Mouse (Mus musculus) right cerebral cortex, postnatal 14 days (tissue): ENCODE results near the gene Cenps.
"Not testable (repeated sequence)": the region's sequence is repeated elsewhere in the genome, so short reads cannot be mapped to it uniquely, and the experiment has no call there.

Source experiments
- DNase-seq: peaks from one replicate; pipeline ENCODE4 v3.0.0; 2022

The Cenps gene

DNA sequence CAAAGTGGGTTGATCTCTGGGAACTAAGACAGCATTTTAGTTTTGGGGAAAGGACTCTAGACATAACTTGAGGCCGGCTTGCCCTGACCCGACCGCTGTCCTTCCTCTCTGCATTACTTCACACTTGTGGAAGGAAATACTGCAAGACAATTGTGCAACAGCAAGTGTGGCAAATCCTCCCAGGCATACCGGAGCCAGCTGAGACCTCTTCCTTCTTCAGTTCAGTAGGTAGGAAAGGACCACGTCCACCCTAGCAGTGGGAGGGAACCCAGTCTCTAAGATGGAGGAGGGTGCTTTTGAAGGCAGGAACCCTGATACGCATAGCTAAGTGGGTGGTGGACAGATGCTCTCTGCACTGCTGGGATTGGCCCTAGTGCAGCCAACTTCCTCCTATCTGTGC, 18.3 kb upstream of the Cenps start:
- DNase-seq, result no peak

DNA sequence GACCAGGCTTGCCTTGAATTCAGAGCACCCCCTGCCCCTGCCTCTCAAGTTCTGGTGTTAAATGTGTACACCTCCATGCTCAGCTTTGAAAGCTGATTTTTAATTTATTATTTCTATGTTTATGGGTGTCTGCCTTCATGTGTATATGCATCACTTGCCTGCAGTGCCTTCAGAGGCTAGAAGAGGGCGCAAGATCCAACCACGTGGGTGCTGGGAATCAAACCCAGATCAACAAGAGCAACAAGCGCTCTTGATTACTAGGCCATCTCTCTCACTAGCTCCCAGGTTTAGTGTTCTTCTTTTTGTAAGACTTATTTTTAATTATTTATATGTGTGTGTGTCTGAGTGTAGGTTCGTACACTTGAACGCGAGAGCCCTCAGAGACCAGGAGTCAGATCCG, 17.4 kb upstream of the Cenps start:
- DNase-seq, result no peak

- no peak for DNase-seq
Observed at GRCm38 (mm10) chr4:149150721-149151120, 13.3 kb upstream of the Cenps start.

DNA sequence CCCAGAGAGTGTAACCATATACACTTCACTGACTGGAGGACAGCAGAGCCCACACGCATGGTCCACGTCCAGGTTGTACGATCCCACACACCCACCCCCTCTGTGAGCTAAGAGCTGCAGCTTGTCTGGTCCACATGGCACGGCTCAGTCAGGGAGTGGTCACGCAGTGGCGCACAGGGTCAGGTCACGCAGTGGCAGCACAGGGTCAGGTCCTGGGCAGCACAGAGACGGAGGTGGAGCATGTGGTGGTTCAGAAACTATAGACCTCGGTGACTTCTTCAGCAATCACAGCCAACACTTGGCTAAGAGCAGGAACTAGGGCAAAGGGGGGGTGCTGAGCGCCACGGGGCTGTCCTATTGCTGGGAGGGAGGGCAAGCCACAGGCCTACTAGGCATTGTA, 12.8 kb upstream of the Cenps start:
- no peak for DNase-seq

DNA sequence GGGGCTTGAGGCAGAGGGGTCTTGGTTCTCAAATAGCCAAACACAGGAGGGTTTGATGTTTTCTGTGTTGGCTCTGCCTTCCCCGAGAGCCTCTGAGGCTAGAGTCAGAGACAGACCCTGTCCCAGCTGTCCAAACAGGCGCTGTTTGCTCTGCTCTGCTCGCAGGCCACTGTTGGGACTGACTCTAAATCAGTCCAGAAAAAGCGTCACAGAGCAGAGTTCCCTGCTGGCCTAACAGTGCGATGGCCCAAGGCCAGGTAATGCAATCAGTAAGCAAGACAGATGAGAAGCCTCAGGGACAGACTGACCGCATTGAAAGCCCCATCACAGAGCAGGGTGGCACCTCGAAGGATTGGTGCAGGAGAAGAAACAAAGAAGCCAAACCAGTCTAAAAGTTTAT, 12.2 kb upstream of the Cenps start:
- DNase-seq, result no peak

DNA sequence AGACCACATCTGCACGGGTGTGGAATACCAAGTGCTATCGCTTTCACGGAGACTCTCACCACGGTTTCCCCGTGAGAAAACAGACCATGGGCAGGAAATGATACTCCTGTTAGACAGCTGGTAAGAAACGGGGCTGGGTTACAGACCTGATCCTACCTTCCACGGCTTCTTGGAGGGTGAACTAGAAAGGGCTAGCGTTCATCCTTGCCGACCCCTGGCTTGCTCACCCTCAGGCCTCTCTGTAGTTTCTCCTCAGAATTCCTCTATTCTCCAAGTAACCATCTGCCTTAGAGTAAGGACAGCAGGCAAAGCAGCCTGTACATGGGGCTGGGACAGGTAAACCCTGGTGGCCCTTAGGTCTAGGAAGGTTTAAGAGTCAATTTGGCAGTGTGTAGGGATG, 11.8 kb upstream of the Cenps start:
- DNase-seq, result no peak

DNA sequence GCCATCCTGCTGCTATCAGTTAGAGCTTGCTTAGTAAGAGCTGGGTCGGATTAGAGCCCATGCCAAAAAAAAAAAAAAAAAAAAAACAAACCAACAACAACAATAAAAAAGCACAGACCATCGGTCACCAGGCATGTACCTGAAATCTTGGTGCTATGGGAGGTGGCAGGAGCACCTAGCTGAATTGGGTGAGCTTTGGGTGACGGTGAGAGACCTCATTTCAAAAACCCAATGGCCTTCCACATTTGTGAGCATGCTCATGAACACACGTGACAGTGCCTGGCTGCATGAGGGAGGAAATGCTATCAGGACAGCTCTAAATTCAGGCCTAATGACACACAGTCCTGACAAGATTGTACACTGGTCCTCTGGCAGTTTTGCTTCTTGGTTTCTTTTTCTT, 10.7 kb upstream of the Cenps start:
- DNase-seq, result no peak

DNA sequence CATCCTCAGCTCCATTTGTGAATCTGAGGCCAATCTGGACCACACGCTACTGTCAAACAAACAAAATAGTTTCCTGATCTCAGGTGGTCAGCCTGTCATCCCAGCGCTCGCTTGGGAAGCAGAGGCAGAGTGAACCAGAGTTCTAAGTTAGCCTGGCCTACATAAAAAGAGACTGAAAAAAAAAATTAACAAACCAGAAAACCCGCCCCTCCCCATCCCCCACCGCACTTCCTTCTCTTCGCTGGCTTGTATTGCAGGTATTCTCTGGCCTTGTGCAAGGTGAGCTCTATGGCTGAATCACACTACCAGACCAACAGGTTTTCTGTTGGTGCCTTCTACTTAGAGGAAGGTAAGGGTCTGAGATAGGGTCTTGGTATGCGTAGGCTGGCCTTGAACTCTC, 10.1 kb upstream of the Cenps start:
- no peak for DNase-seq

GRCm38 (mm10) chr4:149145151-149145550, 7.7 kb upstream of the Cenps start:
- no peak for DNase-seq

DNA sequence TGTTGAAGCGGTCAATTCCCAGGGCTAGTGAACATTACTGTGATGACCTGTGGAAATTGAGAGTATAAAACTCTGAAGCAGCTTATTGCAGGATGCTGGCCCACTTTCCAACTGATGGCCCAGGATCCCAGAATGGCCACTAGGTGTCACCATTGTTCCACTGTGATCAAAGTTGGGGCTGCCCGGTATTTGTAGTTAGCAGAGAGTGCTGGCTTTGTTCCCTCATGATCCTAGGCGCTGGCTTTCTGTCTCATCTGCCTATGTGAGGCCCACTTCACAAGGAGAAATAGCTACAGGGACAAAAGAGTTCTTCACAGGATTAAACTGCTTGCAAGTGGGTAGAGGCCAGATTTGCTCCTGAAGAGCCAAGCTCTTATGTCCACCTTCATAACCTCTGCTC, 7.0 kb upstream of the Cenps start:
- peak; percentile 71 for DNase-seq

- no peak for DNase-seq
Observed at GRCm38 (mm10) chr4:149143594-149143993, 6.2 kb upstream of the Cenps start.

DNA sequence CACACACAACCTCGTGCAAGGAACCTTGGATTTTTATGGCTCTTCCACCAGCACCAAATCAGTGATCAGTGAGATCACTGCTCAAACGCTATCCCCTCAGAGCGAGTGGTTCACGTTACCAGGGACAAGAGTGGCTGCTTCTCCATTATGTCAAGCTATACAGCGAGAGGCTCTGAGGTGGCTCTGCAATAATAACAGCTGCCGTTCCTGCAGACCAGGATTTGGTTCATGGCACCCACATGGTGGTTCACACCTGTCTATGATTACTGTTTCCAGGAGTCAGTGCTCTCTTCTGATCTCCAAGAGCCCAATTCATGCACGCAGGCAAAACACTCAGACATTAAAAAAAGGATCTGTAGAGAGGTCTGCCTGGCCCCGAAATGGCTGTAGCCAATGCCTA, 1.1 kb upstream of the Cenps start:
- no peak for DNase-seq

DNA sequence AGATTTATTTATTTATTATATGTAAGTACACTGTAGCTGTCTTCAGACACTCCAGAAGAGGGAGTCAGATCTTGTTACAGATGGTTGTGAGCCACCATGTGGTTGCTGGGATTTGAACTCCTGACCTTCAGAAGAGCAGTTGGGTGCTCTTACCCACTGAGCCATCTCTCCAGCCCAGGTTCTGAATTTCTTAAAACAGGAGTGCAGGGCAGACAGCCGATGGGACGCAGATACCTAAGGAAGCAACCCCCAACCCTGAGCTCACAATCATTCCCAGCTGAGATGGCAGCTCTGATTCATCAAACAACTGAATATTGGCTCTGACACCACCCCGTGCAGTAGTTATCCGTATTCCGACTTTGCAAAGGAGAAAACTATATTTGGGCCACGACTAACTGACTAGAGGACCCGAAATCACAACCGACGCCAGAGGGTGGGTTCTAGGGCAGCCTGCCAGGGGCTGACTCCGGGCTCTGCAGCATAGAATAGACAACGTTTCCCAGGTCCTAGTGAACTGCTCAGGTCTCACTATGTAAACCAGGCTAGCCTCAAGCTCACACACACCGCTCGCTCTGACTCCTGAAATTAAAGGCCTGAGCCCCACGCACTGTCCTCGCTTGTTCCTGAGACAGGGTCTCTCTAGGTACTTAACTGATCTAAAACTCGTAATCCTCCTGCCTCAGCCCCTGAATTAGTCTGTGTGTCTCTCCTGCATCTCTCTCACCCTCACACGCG, 1.1 kb downstream of the Cenps start:
- DNase-seq, result no peak

GRCm38 (mm10) chr4:149133395-149133794, 4.0 kb downstream of the Cenps start:
- no peak for DNase-seq

- no peak for DNase-seq
Observed at GRCm38 (mm10) chr4:149131789-149132565, 5.5 kb downstream of the Cenps start.

DNA sequence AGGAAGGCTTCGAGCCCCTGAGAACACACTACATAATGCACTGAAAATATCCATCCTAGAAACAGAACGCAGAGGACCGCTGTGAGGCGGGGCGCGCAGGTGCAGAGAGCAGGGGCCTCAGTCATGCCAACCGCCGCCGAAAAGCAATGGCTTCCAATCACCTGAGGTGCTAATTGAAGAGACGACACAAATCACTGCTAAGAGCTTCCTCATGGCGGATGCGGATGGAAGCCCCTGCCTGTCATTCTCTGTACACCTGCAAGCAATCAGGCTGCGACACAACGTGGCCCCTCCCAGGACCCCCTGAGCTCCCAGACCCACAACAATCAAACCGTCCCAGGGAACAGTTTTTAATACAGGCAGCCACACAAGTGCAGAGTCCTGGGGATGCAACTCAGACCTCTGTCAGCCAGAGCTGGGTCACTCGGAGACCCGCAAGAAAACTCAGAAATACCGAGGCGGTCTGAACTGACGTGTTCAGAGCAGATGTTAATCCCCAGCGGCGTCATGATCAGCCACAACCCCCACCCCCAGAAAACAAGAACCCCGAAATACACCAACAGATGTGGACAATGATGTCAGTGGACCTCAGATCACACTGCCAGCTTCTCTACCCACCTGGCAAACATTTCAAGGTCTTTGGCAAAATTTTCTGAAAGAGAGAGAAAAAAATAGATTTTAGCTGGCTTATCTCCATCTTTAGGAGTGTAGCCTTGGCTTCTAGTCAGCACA, 6.2 kb downstream of the Cenps start:
- DNase-seq, result no peak

- DNase-seq, result no peak
Observed at GRCm38 (mm10) chr4:149128467-149128866, 9.0 kb downstream of the Cenps start.

DNA sequence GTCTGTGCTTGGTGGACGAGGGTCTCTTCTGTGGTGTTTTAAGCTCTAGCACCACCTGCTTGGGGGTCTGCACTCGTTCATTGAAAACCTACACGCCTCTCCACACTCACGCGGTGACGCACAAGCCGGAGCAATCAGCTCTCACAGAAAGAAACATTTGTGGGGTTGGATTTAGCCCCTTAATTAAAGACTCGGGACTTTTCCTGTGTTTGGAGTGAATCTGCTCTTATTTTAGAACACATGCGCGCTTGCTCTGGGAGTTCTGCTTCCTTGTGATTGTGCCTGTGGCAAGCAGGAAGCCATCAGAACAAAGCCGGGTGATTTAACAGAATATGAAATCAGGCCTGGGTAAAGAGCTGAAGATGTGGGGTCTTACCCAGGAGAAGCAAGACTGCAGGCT, 10.8 kb downstream of the Cenps start, which contains the start of gene Cort:
Gene Cort, minus strand, starts transcription at position 101 of the 400 bp plus-strand sequence.
- no peak for DNase-seq

DNA sequence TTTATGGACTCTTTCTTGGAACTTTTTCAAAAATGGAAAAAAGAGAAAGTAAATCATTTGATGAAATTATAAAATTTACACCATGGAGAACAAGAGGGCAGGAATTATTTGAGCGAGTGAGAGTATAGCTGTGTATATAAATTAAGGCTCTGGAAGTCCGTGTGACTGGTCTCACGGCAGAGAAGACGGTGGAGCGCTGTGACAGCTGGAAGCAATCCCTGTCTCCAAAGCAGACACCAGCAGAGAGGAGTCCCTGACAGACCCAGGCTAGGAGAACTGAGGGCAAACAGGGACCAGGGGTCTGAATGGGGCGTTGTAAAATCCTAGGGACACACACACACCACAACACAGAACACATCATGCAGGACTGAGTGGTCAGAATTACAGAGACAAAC, 11.3 kb downstream of the Cenps start:
- DNase-seq, result no peak

- DNase-seq, result no peak
Observed at GRCm38 (mm10) chr4:149125341-149126114, 11.9 kb downstream of the Cenps start.

- DNase-seq, result no peak
Observed at GRCm38 (mm10) chr4:149123432-149123831, 14.0 kb downstream of the Cenps start.

DNA sequence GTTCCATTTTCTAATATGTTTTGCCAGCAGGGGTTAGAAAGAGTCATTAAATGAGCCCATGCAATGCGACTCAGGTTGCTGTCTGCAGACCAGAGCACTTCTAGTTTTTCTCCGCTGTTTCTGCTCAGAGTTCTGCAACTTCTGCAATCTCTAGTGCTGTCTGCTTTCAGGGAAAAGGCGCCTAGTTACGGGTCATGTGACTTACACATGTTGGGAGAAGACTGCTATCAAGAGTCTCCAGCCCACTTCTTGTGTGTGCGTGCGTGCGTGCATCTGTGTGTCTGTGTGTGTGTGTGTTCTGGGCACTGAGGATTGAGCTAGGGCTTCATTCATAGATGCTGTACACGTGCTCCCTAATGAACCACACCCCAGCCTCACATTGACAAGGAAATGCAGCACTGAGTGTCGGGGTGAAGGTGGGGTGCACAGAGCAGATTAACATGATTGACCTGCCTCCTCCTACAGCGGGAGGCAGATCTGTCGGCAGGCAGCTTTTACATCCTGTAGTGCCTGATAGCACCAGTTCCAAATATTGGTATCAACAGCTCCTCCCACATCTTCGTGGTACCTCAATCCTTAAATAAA, 17.4 kb downstream of the Cenps start:
- DNase-seq, result not testable (repeated sequence)
